Mouse (Mus musculus) adrenal gland, postnatal 10 days (tissue): Measurements from ENCODE around the gene Gm20894. TPM values are rescaled to one million over a fixed set of nuclear protein-coding genes. Genes with fewer than 3 reads are reported as not detected.
"Not testable (repeated sequence)": the region's sequence is repeated elsewhere in the genome, so short reads cannot be mapped to it uniquely, and the experiment has no call there.

Source experiments
- DNase-seq: peaks from one replicate; pipeline ENCODE4 v3.0.0; 2021; ENCODE audit warnings: mixed read lengths
- long read RNA-seq, 2 experiments: library from polyadenylated mRNA; stranded (forward); transcript quantifications; one replicate each; pipeline ENCODE4 v2.0.0; 2021
- total RNA-seq, 2 experiments: library from RNA; stranded (reverse); gene quantifications; 2 replicates each; pipeline ENCODE4 v1.2.3; 2021

The Gm20894 gene
- total RNA-seq, result not detected
- long read RNA-seq, experiment 1, result 0 reads
- long read RNA-seq, experiment 2, result 0 reads

- not testable (repeated sequence) for DNase-seq
Observed at GRCm38 (mm10) chrY:28271412-28271811, at the start of gene Gm20894. Gene Gm20894, minus strand, starts transcription at chrY:28271512.
